Mouse (Mus musculus) liver, postnatal 0 days (tissue): ENCODE data around the gene Tle6.

Experiments used
- CTCF ChIP-seq: sonication (generic); IDR thresholded peaks from 2 replicates; pipeline ENCODE4 v1.5.1; 2016; ENCODE audit warnings: antibody characterized with exemption, low read depth
- EP300 ChIP-seq: IDR thresholded peaks from 2 replicates; pipeline ENCODE4 v1.6.1; 2016; ENCODE audit warnings: antibody characterized with exemption, low read depth, mild to moderate bottlenecking

- no peak for TF ChIP-seq CTCF
- no peak for TF ChIP-seq EP300
Measured at GRCm38 (mm10) chr10:81641566-81641965, 40.7 kb upstream of the Tle6 start.
